Mouse (Mus musculus) cortical plate, adult 2 months (tissue): ENCODE measurements around the gene Klhl26.

ENCODE experiments used
- CTCF ChIP-seq: fragments of 200-500 bp; IDR thresholded peaks from 2 replicates; pipeline ENCODE4 v1.5.1; 2011; ENCODE audit warnings: mild to moderate bottlenecking, control low read depth, low read length; ENCODE audit not compliant: insufficient read depth; ENCODE audit errors: extremely low read depth
- POLR2A ChIP-seq: fragments of 200-500 bp; IDR thresholded peaks from 2 replicates; pipeline ENCODE4 v1.6.1; 2011; ENCODE audit warnings: mild to moderate bottlenecking, low read length, control low read depth; ENCODE audit not compliant: insufficient read depth; ENCODE audit errors: extremely low read depth

GRCm38 (mm10) chr8:70505698-70506327 is 29.0 kb upstream of the Klhl26 start:
- TF ChIP-seq CTCF (no peak), POLR2A (no peak)
